Mouse (Mus musculus) midbrain, embryonic 12.5 days (tissue): Measurements from ENCODE around the gene Sema3f. TPM values are rescaled to one million over a fixed set of nuclear protein-coding genes. Genes with fewer than 3 reads are reported as not detected.

ENCODE experiments used
- ATAC-seq: fragments of 200-750 bp; cut with Nextera tagmentation; 2 replicates; pipeline ENCODE4 v1.8.0; 2017; ENCODE audit warnings: low read depth, moderate TSS enrichment, moderate library complexity; ENCODE audit not compliant: low FRiP score
- H3K27ac ChIP-seq: fragments of 300-500 bp; sonication (generic); replicated peaks from 2 replicates; pipeline ENCODE4 v1.5.1; 2016; ENCODE audit warnings: mild to moderate bottlenecking
- H3K27me3 ChIP-seq: fragments of 300-500 bp; sonication (generic); 2 replicates; pipeline ENCODE4 v1.6.1; 2016; ENCODE audit warnings: mild to moderate bottlenecking
- H3K36me3 ChIP-seq: fragments of 300-500 bp; sonication (generic); 2 replicates; pipeline ENCODE4 v1.6.1; 2016
- H3K4me1 ChIP-seq: fragments of 300-500 bp; sonication (generic); 2 replicates; pipeline ENCODE4 v1.6.1; 2016
- H3K4me2 ChIP-seq: fragments of 300-500 bp; sonication (generic); replicated peaks from 2 replicates; pipeline ENCODE4 v1.6.1; 2016; ENCODE audit warnings: mild to moderate bottlenecking, moderate library complexity
- H3K4me3 ChIP-seq: fragments of 300-500 bp; sonication (generic); 2 replicates; pipeline ENCODE4 v1.5.1; 2016; ENCODE audit warnings: mild to moderate bottlenecking
- H3K9ac ChIP-seq: fragments of 300-500 bp; sonication (generic); replicated peaks from 2 replicates; pipeline ENCODE4 v1.6.1; 2016; ENCODE audit warnings: mild to moderate bottlenecking, moderate library complexity
- H3K9me3 ChIP-seq: fragments of 300-500 bp; sonication (generic); 2 replicates; pipeline ENCODE4 v1.6.1; 2016; ENCODE audit warnings: mild to moderate bottlenecking
- WGBS: fragments of 180-500 bp; shearing (Covaris S2); methylation state at CpG from one replicate; pipeline ENCODE4 v1.1.7; 2016; 5-methylcytosine and 5-hydroxymethylcytosine counted together
- polyA plus RNA-seq: library from polyadenylated mRNA; unstranded; fragments of >200 nt; fragmentation: Nextera tagmentation; extraction: Ambion mirVana; gene quantifications from 2 replicates; pipeline ENCODE4 v1.2.1, GENCODE M21; 2016

Sema3f gene
- polyA plus RNA-seq, 1 experiment from 2014 or later: 30.6 TPM

GRCm38 (mm10) chr9:107635279-107636028 is 74.8 kb downstream of the Sema3f start, which contains the start of gene Gnai2:
Gene Gnai2, minus strand, starts transcription at chr9:107635367.
- Histone ChIP-seq H3K4me2 (peak within 1 kb of the TSS; percentile 95), H3K27me3 (no peaks in the 10 kb centered on the region), H3K4me1 (peaks cover 64% of the 10 kb centered on the region), H3K9ac (peak within 1 kb of the TSS; percentile 95), H3K4me3 (peak within 1 kb of the TSS; percentile 81), H3K27ac (peak within 1 kb of the TSS; percentile 99), H3K9me3 (no peaks in the 10 kb centered on the region), H3K36me3 (no peaks in the 10 kb centered on the region)
- peak; percentile 83 for ATAC-seq
- 3% methylated on average over 38 of the region's 38 CpGs for WGBS

- Histone ChIP-seq H3K4me3 (peak overlapping the region; percentile 81), H3K9me3 (no peaks in the 10 kb centered on the region), H3K4me2 (peak overlapping the region; percentile 95), H3K4me1 (peaks cover 67% of the 10 kb centered on the region), H3K27ac (peak overlapping the region; percentile 99), H3K9ac (peak overlapping the region; percentile 95), H3K36me3 (no peaks in the 10 kb centered on the region), H3K27me3 (no peaks in the 10 kb centered on the region)
- under 1% methylated on average over 35 of the region's 35 CpGs for WGBS
- no peak for ATAC-seq
Observed at GRCm38 (mm10) chr9:107634406-107635278, 75.6 kb downstream of the Sema3f start.

- H3K36me3 ChIP-seq: 0 out of 2 replicates have a peak, but pooled peaks cover 1% of the 10 kb centered on the region
- no peaks in the 10 kb centered on the region for H3K9me3 ChIP-seq
- 0% methylated on average over 15 of the region's 15 CpGs for WGBS
Observed at GRCm38 (mm10) chr9:107633661-107634405, 76.4 kb downstream of the Sema3f start.

GRCm38 (mm10) chr9:107633091-107633660 is 77.1 kb downstream of the Sema3f start:
- peak overlapping the region; percentile 81 for H3K4me3 ChIP-seq

More at GRCm38 (mm10) chr9:107633661-107634405, 76.4 kb downstream of the Sema3f start:
- Histone ChIP-seq H3K4me3 (peak overlapping the region; percentile 81), H3K27me3 (no peaks in the 10 kb centered on the region), H3K27ac (peak overlapping the region; percentile 99), H3K4me1 (peaks cover 75% of the 10 kb centered on the region), H3K9ac (peak overlapping the region; percentile 95), H3K4me2 (peak overlapping the region; percentile 95)
- ATAC-seq: no peak

GRCm38 (mm10) chr9:107632478-107632877 is 77.8 kb downstream of the Sema3f start:
- Histone ChIP-seq H3K4me3 (peak overlapping the region; percentile 81), H3K9ac (peak overlapping the region; percentile 95), H3K27ac (peak overlapping the region; percentile 99), H3K36me3 (0 out of 2 replicates have a peak, but pooled peaks cover 3% of the 10 kb centered on the region), H3K9me3 (no peaks in the 10 kb centered on the region), H3K4me1 (peaks cover 84% of the 10 kb centered on the region), H3K4me2 (peak overlapping the region; percentile 95), H3K27me3 (no peaks in the 10 kb centered on the region)
- 25% methylated on average over 6 of the region's 6 CpGs for WGBS
- no peak for ATAC-seq

More at GRCm38 (mm10) chr9:107633091-107633660, 77.1 kb downstream of the Sema3f start:
- H3K4me1 ChIP-seq: peaks cover 82% of the 10 kb centered on the region
- H3K9ac ChIP-seq: peak overlapping the region; percentile 95
- H3K9me3 ChIP-seq: no peaks in the 10 kb centered on the region
- peak overlapping the region; percentile 99 for H3K27ac ChIP-seq
- no peak for ATAC-seq
- WGBS: under 1% methylated on average over 33 of the region's 33 CpGs
- H3K36me3 ChIP-seq: 0 out of 2 replicates have a peak, but pooled peaks cover 3% of the 10 kb centered on the region
- peak overlapping the region; percentile 95 for H3K4me2 ChIP-seq
- no peaks in the 10 kb centered on the region for H3K27me3 ChIP-seq

GRCm38 (mm10) chr9:107631861-107632260 is 78.4 kb downstream of the Sema3f start:
- ATAC-seq: no peak
- H3K9ac ChIP-seq: peak overlapping the region; percentile 95
- 0 out of 2 replicates have a peak, but pooled peaks cover 3% of the 10 kb centered on the region for H3K36me3 ChIP-seq
- no peaks in the 10 kb centered on the region for H3K27me3 ChIP-seq
- 63% methylated on average over 8 of the region's 8 CpGs for WGBS
- H3K4me2 ChIP-seq: peak overlapping the region; percentile 95
- peaks cover 84% of the 10 kb centered on the region for H3K4me1 ChIP-seq
- H3K4me3 ChIP-seq: peak overlapping the region; percentile 81
- H3K27ac ChIP-seq: peak overlapping the region; percentile 99
- H3K9me3 ChIP-seq: no peaks in the 10 kb centered on the region

Other genes with a start within 250 kb of the Sema3f start
- 43.6 TPM in 2 replicates for gene Tmem115, start 176.5 kb downstream of the Sema3f start, polyA plus RNA-seq
- 19.3 and 19.4 TPM in 2 replicates for gene Cyb561d2, start 168.3 kb downstream of the Sema3f start, polyA plus RNA-seq
- 48.1 and 48.4 TPM in 2 replicates for gene Nprl2, start 168.2 kb downstream of the Sema3f start, polyA plus RNA-seq
- gene Zmynd10, start 163.2 kb downstream of the Sema3f start, polyA plus RNA-seq: 1.1 and 2.6 TPM in 2 replicates
- 43.6 and 48.9 TPM in 2 replicates for gene Rassf1, start 158.9 kb downstream of the Sema3f start, polyA plus RNA-seq
- gene Tusc2, start 147.2 kb downstream of the Sema3f start, polyA plus RNA-seq: 90.1 and 95.0 TPM in 2 replicates
- 112 and 116 TPM in 2 replicates for gene Hyal2, start 142.5 kb downstream of the Sema3f start, polyA plus RNA-seq
- gene Hyal1, start 133.5 kb downstream of the Sema3f start, polyA plus RNA-seq: 9.0 and 10.1 TPM in 2 replicates
- 14.5 and 14.7 TPM in 2 replicates for gene Naa80, start 131.6 kb downstream of the Sema3f start, polyA plus RNA-seq
- 0.41 and 1.1 TPM in 2 replicates for gene Hyal3, start 129.7 kb downstream of the Sema3f start, polyA plus RNA-seq
- 20.1 and 21.1 TPM in 2 replicates for gene Ifrd2, start 122.8 kb downstream of the Sema3f start, polyA plus RNA-seq
- gene Sema3b, start 101.2 kb downstream of the Sema3f start, polyA plus RNA-seq: 3.2 TPM in 2 replicates
- 635 and 641 TPM in 2 replicates for gene Gnai2, start 75.1 kb downstream of the Sema3f start, polyA plus RNA-seq
- gene Slc38a3, start 40.9 kb downstream of the Sema3f start, polyA plus RNA-seq: 13.9 and 14.8 TPM in 2 replicates
- 1.9 and 2.7 TPM in 2 replicates for gene Gnat1, start 30.8 kb downstream of the Sema3f start, polyA plus RNA-seq
- 266 and 271 TPM in 2 replicates for gene Rbm5, start 60.5 kb upstream of the Sema3f start, polyA plus RNA-seq
- 135 and 153 TPM in 2 replicates for gene Rbm6, start 162.8 kb upstream of the Sema3f start, polyA plus RNA-seq
- gene Mon1a, start 177.7 kb upstream of the Sema3f start, polyA plus RNA-seq: 16.5 and 19.2 TPM in 2 replicates
- gene Mst1r, start 196.4 kb upstream of the Sema3f start, polyA plus RNA-seq: 1.5 and 2.3 TPM in 2 replicates
- not detected in 2 replicates for gene Actl11, start 218.0 kb upstream of the Sema3f start, polyA plus RNA-seq
- gene Camkv, start 225.2 kb upstream of the Sema3f start, polyA plus RNA-seq: 12.6 and 12.8 TPM in 2 replicates
- gene Traip, start 239.7 kb upstream of the Sema3f start, polyA plus RNA-seq: 22.7 and 23.3 TPM in 2 replicates